Mouse (Mus musculus): ENCODE measurements at regions not wholly inside any gene's neighbourhood (a gene's known extent, or its start where the extent isn't known, plus 50 kb on each side); places are given as distances from the start of the nearest gene placed in this dataset.

- H3K27ac ChIP-seq (ENCODE audit: low read depth) = no peak overlapping the region
- no peak overlapping the region for H3K4me2 ChIP-seq (ENCODE audit: low read depth, low read length)
- H3K4me1 ChIP-seq (ENCODE audit: control insufficient read depth, insufficient read depth) = peaks cover 15% of the 10 kb centered on the region
- H3K9ac ChIP-seq (replicated peaks; ENCODE audit: low read depth, low read length) = no peak overlapping the region
- WGBS = 76% methylated on average over 4 of the region's 4 CpGs
- TF ChIP-seq CTCF (IDR thresholded peaks at IDR 0.05; ENCODE audit: low read depth) = no peak
- no peak for TF ChIP-seq EP300 (IDR thresholded peaks at IDR 0.05; ENCODE audit: low read depth)
- no peak overlapping the region for H3K4me3 ChIP-seq (ENCODE audit: low read depth, low read length)
- DNase-seq (ENCODE audit: low spot score) (no peak), ATAC-seq (ENCODE audit: insufficient read depth, low read depth) (no peak)
- H3K9me3 ChIP-seq (replicated peaks; ENCODE audit: control insufficient read depth, low read length) = no peaks in the 10 kb centered on the region
- H3K36me3 ChIP-seq (replicated peaks; ENCODE audit: control insufficient read depth, insufficient read depth, low read length) = no peaks in the 10 kb centered on the region
- no peaks in the 10 kb centered on the region for H3K27me3 ChIP-seq (ENCODE audit: control insufficient read depth, insufficient read depth, low read length)
Observed at GRCm38 (mm10) chr6:99881606-99882005, 155.4 kb upstream of the Prok2 start.

GRCm38 (mm10) chr6:99874852-99875251, 148.7 kb upstream of the Prok2 start:
- ATAC-seq (ENCODE audit: insufficient read depth, low read depth) = no peak
- Histone ChIP-seq H3K9me3 (replicated peaks; ENCODE audit: control insufficient read depth, low read length) (no peaks in the 10 kb centered on the region), H3K4me1 (ENCODE audit: control insufficient read depth, insufficient read depth) (no peaks in the 10 kb centered on the region), H3K9ac (replicated peaks; ENCODE audit: low read depth, low read length) (no peak overlapping the region), H3K4me2 (ENCODE audit: low read depth, low read length) (no peak overlapping the region), H3K36me3 (replicated peaks; ENCODE audit: control insufficient read depth, insufficient read depth, low read length) (no peaks in the 10 kb centered on the region), H3K4me3 (ENCODE audit: low read depth, low read length) (no peak overlapping the region), H3K27me3 (ENCODE audit: control insufficient read depth, insufficient read depth, low read length) (no peaks in the 10 kb centered on the region), H3K27ac (ENCODE audit: low read depth) (no peak overlapping the region)
- no peak for DNase-seq (ENCODE audit: low spot score)
- TF ChIP-seq EP300 (IDR thresholded peaks at IDR 0.05; ENCODE audit: low read depth) (no peak), CTCF (IDR thresholded peaks at IDR 0.05; ENCODE audit: low read depth) (no peak)
- WGBS = 79% methylated on average over 4 of the region's 4 CpGs

GRCm38 (mm10) chr6:99874029-99874428, 147.8 kb upstream of the Prok2 start:
- Histone ChIP-seq H3K4me1 (ENCODE audit: control insufficient read depth, insufficient read depth) (no peaks in the 10 kb centered on the region), H3K27me3 (ENCODE audit: control insufficient read depth, insufficient read depth, low read length) (no peaks in the 10 kb centered on the region), H3K4me3 (ENCODE audit: low read depth, low read length) (no peak overlapping the region), H3K4me2 (ENCODE audit: low read depth, low read length) (no peak overlapping the region), H3K36me3 (replicated peaks; ENCODE audit: control insufficient read depth, insufficient read depth, low read length) (no peaks in the 10 kb centered on the region), H3K9me3 (replicated peaks; ENCODE audit: control insufficient read depth, low read length) (no peaks in the 10 kb centered on the region), H3K27ac (ENCODE audit: low read depth) (no peak overlapping the region), H3K9ac (replicated peaks; ENCODE audit: low read depth, low read length) (no peak overlapping the region)
- 36% methylated on average over 4 of the region's 4 CpGs for WGBS
- ATAC-seq (ENCODE audit: insufficient read depth, low read depth) = no peak
- no peak for DNase-seq (ENCODE audit: low spot score)
- TF ChIP-seq EP300 (IDR thresholded peaks at IDR 0.05; ENCODE audit: low read depth) (no peak), CTCF (IDR thresholded peaks at IDR 0.05; ENCODE audit: low read depth) (no peak)

- no peak for DNase-seq (ENCODE audit: low spot score)
Observed at GRCm38 (mm10) chr6:99866061-99866460, 139.9 kb upstream of the Prok2 start.

GRCm38 (mm10) chr6:99864949-99865348, 138.8 kb upstream of the Prok2 start:
- ATAC-seq (ENCODE audit: insufficient read depth, low read depth) (no peak), DNase-seq (ENCODE audit: low spot score) (no peak)
- Histone ChIP-seq H3K36me3 (replicated peaks; ENCODE audit: control insufficient read depth, insufficient read depth, low read length) (no peaks in the 10 kb centered on the region), H3K4me2 (ENCODE audit: low read depth, low read length) (no peak overlapping the region), H3K9me3 (replicated peaks; ENCODE audit: control insufficient read depth, low read length) (no peaks in the 10 kb centered on the region), H3K9ac (replicated peaks; ENCODE audit: low read depth, low read length) (no peak overlapping the region), H3K4me3 (ENCODE audit: low read depth, low read length) (no peak overlapping the region), H3K27ac (ENCODE audit: low read depth) (no peak overlapping the region), H3K27me3 (ENCODE audit: control insufficient read depth, insufficient read depth, low read length) (no peaks in the 10 kb centered on the region), H3K4me1 (ENCODE audit: control insufficient read depth, insufficient read depth) (no peaks in the 10 kb centered on the region)
- TF ChIP-seq CTCF (IDR thresholded peaks at IDR 0.05; ENCODE audit: low read depth) (peak; percentile 25), EP300 (IDR thresholded peaks at IDR 0.05; ENCODE audit: low read depth) (no peak)
- 57% methylated on average over 3 of the region's 3 CpGs for WGBS

More at GRCm38 (mm10) chr6:99866061-99866460, 139.9 kb upstream of the Prok2 start:
- Histone ChIP-seq H3K4me3 (ENCODE audit: low read depth, low read length) (no peak overlapping the region), H3K4me2 (ENCODE audit: low read depth, low read length) (no peak overlapping the region), H3K4me1 (ENCODE audit: control insufficient read depth, insufficient read depth) (no peaks in the 10 kb centered on the region), H3K9me3 (replicated peaks; ENCODE audit: control insufficient read depth, low read length) (no peaks in the 10 kb centered on the region), H3K27ac (ENCODE audit: low read depth) (no peak overlapping the region), H3K27me3 (ENCODE audit: control insufficient read depth, insufficient read depth, low read length) (no peaks in the 10 kb centered on the region), H3K36me3 (replicated peaks; ENCODE audit: control insufficient read depth, insufficient read depth, low read length) (no peaks in the 10 kb centered on the region), H3K9ac (replicated peaks; ENCODE audit: low read depth, low read length) (no peak overlapping the region)
- TF ChIP-seq CTCF (IDR thresholded peaks at IDR 0.05; ENCODE audit: low read depth) (no peak), EP300 (IDR thresholded peaks at IDR 0.05; ENCODE audit: low read depth) (no peak)
- 58% methylated on average over 9 of the region's 9 CpGs for WGBS
- no peak for ATAC-seq (ENCODE audit: insufficient read depth, low read depth)

GRCm38 (mm10) chr6:99863418-99863817, 137.2 kb upstream of the Prok2 start:
- TF ChIP-seq EP300 (IDR thresholded peaks at IDR 0.05; ENCODE audit: low read depth) (no peak), CTCF (IDR thresholded peaks at IDR 0.05; ENCODE audit: low read depth) (no peak)
- DNase-seq (ENCODE audit: low spot score) (no peak), ATAC-seq (ENCODE audit: insufficient read depth, low read depth) (no peak)
- H3K4me2 ChIP-seq (ENCODE audit: low read depth, low read length) = no peak overlapping the region
- no peaks in the 10 kb centered on the region for H3K9me3 ChIP-seq (replicated peaks; ENCODE audit: control insufficient read depth, low read length)
- no peak overlapping the region for H3K9ac ChIP-seq (replicated peaks; ENCODE audit: low read depth, low read length)
- WGBS = 73% methylated on average over 9 of the region's 9 CpGs
- no peaks in the 10 kb centered on the region for H3K4me1 ChIP-seq (ENCODE audit: control insufficient read depth, insufficient read depth)
- no peaks in the 10 kb centered on the region for H3K27me3 ChIP-seq (ENCODE audit: control insufficient read depth, insufficient read depth, low read length)
- no peaks in the 10 kb centered on the region for H3K36me3 ChIP-seq (replicated peaks; ENCODE audit: control insufficient read depth, insufficient read depth, low read length)
- H3K27ac ChIP-seq (ENCODE audit: low read depth) = no peak overlapping the region
- no peak overlapping the region for H3K4me3 ChIP-seq (ENCODE audit: low read depth, low read length)
